Mouse (Mus musculus) spleen, adult 2 months (tissue): Measurements from ENCODE around the gene Ndn.

ENCODE experiments used
- CTCF ChIP-seq: fragments of 200-500 bp; IDR thresholded peaks from 2 replicates; pipeline ENCODE4 v1.5.1; 2011; ENCODE audit warnings: mild to moderate bottlenecking, inconsistent platforms; ENCODE audit not compliant: insufficient read depth, insufficient read length, insufficient replicate concordance; ENCODE audit errors: extremely low read depth
- POLR2A ChIP-seq: fragments of 200-500 bp; IDR thresholded peaks from 2 replicates; pipeline ENCODE4 v1.6.1; 2011; ENCODE audit warnings: low read depth, low read length, inconsistent platforms

GRCm38 (mm10) chr7:62346269-62346668 is at the start of gene Ndn:
- TF ChIP-seq CTCF = no peak
- TF ChIP-seq POLR2A = no peak
